Mouse (Mus musculus): ENCODE measurements at regions not wholly inside any gene's neighbourhood (a gene's known extent, or its start where the extent isn't known, plus 50 kb on each side); places are given as distances from the start of the nearest gene placed in this dataset.

- H3K36me3 ChIP-seq (ENCODE audit: control insufficient read depth, insufficient read depth, low read length): no peaks in the 10 kb centered on the region
- H3K9ac ChIP-seq (ENCODE audit: low read length): no peak overlapping the region
- no peak overlapping the region for H3K4me3 ChIP-seq (ENCODE audit: low read depth, low read length)
- DNase-seq (ENCODE audit: low spot score) (no peak), ATAC-seq (replicated peaks; ENCODE audit: low FRiP score) (no peak)
- H3K4me2 ChIP-seq (ENCODE audit: low read depth, low read length, severe bottlenecking): no peak overlapping the region
- no peak overlapping the region for H3K27ac ChIP-seq (ENCODE audit: low read depth, low read length)
- WGBS: 82% methylated on average over 5 of the region's 5 CpGs
- no peaks in the 10 kb centered on the region for H3K27me3 ChIP-seq (ENCODE audit: control insufficient read depth, insufficient read depth, low read length)
- H3K4me1 ChIP-seq (replicated peaks; ENCODE audit: control insufficient read depth, insufficient read depth, low read length): no peaks in the 10 kb centered on the region
- no peaks in the 10 kb centered on the region for H3K9me3 ChIP-seq (ENCODE audit: control insufficient read depth, low read length)
Observed at GRCm38 (mm10) chr12:15681678-15682355, 134.9 kb downstream of the Trib2 start.

DNA sequence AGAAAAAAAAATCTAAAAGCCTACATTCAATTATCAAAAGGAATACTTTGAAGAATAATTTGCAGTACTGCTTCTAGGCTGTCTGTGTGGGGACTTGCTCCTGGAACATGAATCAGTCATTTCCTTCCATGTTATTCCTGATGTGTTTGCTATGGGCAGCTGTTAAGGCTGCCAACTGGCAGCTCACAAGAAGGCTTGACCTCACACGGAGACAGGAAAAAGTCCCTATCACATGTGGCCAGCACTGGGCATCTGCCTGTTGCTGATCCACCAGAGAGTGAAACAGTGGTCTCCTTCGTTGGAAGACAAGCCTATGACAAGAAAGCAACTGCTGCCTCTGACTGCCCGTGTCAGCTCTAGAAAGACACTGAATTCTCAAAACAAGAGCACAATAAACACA is 140.6 kb downstream of the Trib2 start:
- ATAC-seq (replicated peaks; ENCODE audit: low FRiP score): no peak

DNA sequence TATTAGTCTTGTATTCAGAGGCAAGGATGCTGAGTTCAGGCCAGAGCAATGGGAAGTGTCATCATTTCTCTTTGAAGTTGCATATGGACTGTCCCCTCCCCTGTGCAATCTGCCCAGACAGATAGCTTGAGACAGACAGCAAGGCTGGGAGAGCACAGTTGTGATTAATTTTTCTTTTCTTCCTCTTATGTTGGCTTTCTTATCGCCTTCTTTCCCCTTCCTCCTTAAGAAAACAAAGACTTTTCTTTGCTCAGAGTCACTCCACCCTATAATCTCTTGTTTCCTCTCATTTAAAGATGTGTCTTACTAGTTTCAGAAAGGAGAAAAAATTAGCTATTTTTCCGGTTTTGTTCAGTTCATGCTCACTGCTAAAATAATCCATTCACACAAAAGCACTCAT is 157.0 kb downstream of the Trib2 start:
- Histone ChIP-seq H3K36me3 (ENCODE audit: control insufficient read depth, insufficient read depth, low read length) (no peaks in the 10 kb centered on the region), H3K27me3 (ENCODE audit: control insufficient read depth, insufficient read depth, low read length) (no peaks in the 10 kb centered on the region), H3K27ac (ENCODE audit: low read depth, low read length) (no peak overlapping the region), H3K4me3 (ENCODE audit: low read depth, low read length) (no peak overlapping the region), H3K9ac (ENCODE audit: low read length) (no peak overlapping the region), H3K4me1 (replicated peaks; ENCODE audit: control insufficient read depth, insufficient read depth, low read length) (no peaks in the 10 kb centered on the region), H3K9me3 (ENCODE audit: control insufficient read depth, low read length) (no peaks in the 10 kb centered on the region), H3K4me2 (ENCODE audit: low read depth, low read length, severe bottlenecking) (no peak overlapping the region)
- ATAC-seq (replicated peaks; ENCODE audit: low FRiP score) (no peak), DNase-seq (ENCODE audit: low spot score) (no peak)
- WGBS: 82% methylated on average over 2 of the region's 2 CpGs

More for the DNA sequence above, 140.6 kb downstream of the Trib2 start:
- DNase-seq (ENCODE audit: low spot score): no peak
- Histone ChIP-seq H3K9me3 (ENCODE audit: control insufficient read depth, low read length) (no peaks in the 10 kb centered on the region), H3K4me3 (ENCODE audit: low read depth, low read length) (no peak overlapping the region), H3K27me3 (ENCODE audit: control insufficient read depth, insufficient read depth, low read length) (no peaks in the 10 kb centered on the region), H3K4me1 (replicated peaks; ENCODE audit: control insufficient read depth, insufficient read depth, low read length) (no peaks in the 10 kb centered on the region), H3K9ac (ENCODE audit: low read length) (no peak overlapping the region), H3K36me3 (ENCODE audit: control insufficient read depth, insufficient read depth, low read length) (no peaks in the 10 kb centered on the region), H3K4me2 (ENCODE audit: low read depth, low read length, severe bottlenecking) (no peak overlapping the region), H3K27ac (ENCODE audit: low read depth, low read length) (no peak overlapping the region)
- WGBS: 60% methylated on average over 3 of the region's 3 CpGs

- Histone ChIP-seq H3K4me1 (replicated peaks; ENCODE audit: control insufficient read depth, insufficient read depth, low read length) (no peaks in the 10 kb centered on the region), H3K4me2 (ENCODE audit: low read depth, low read length, severe bottlenecking) (no peak overlapping the region), H3K9me3 (ENCODE audit: control insufficient read depth, low read length) (no peaks in the 10 kb centered on the region), H3K36me3 (ENCODE audit: control insufficient read depth, insufficient read depth, low read length) (no peaks in the 10 kb centered on the region), H3K4me3 (ENCODE audit: low read depth, low read length) (no peak overlapping the region), H3K9ac (ENCODE audit: low read length) (no peak overlapping the region), H3K27ac (ENCODE audit: low read depth, low read length) (no peak overlapping the region), H3K27me3 (ENCODE audit: control insufficient read depth, insufficient read depth, low read length) (no peaks in the 10 kb centered on the region)
- DNase-seq (ENCODE audit: low spot score) (no peak), ATAC-seq (replicated peaks; ENCODE audit: low FRiP score) (no peak)
- WGBS: 84% methylated on average over 2 of the region's 2 CpGs
Observed at GRCm38 (mm10) chr12:15659332-15659731, 157.4 kb downstream of the Trib2 start.

DNA sequence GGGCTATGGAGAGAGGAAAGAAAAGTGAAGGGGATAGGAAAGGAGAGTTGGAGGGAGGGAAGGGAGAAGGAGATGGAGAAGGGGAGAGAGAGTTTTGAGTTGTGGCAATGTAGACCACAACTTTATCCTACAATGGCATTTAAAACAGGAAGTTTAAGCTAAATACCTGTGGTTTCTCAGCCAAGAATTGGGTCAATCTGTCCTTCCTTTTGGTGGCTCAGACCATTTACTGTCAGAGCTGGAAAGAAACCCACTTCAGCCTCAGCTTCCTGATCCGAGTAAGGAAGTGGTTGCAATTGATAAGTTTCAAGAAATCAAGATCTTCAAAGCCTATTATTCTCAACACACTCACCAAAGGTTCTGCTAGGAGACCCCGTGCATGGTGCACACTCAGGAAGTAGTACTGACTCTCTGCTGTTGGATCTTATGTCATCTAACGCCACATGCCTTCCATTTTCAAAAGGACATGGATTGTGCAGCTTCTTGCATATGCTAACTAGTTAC is 158.9 kb downstream of the Trib2 start:
- Histone ChIP-seq H3K4me3 (ENCODE audit: low read depth, low read length) (no peak overlapping the region), H3K4me1 (replicated peaks; ENCODE audit: control insufficient read depth, insufficient read depth, low read length) (no peaks in the 10 kb centered on the region), H3K9me3 (ENCODE audit: control insufficient read depth, low read length) (no peaks in the 10 kb centered on the region), H3K36me3 (ENCODE audit: control insufficient read depth, insufficient read depth, low read length) (no peaks in the 10 kb centered on the region), H3K27ac (ENCODE audit: low read depth, low read length) (no peak overlapping the region), H3K27me3 (ENCODE audit: control insufficient read depth, insufficient read depth, low read length) (no peaks in the 10 kb centered on the region), H3K4me2 (ENCODE audit: low read depth, low read length, severe bottlenecking) (no peak overlapping the region), H3K9ac (ENCODE audit: low read length) (no peak overlapping the region)
- ATAC-seq (replicated peaks; ENCODE audit: low FRiP score): no peak
- no peak for DNase-seq (ENCODE audit: low spot score)
- WGBS: 84% methylated on average over 3 of the region's 3 CpGs

- DNase-seq (ENCODE audit: low spot score) (no peak), ATAC-seq (replicated peaks; ENCODE audit: low FRiP score) (no peak)
- Histone ChIP-seq H3K9me3 (ENCODE audit: control insufficient read depth, low read length) (no peaks in the 10 kb centered on the region), H3K36me3 (ENCODE audit: control insufficient read depth, insufficient read depth, low read length) (no peaks in the 10 kb centered on the region), H3K27ac (ENCODE audit: low read depth, low read length) (no peak overlapping the region), H3K4me3 (ENCODE audit: low read depth, low read length) (no peak overlapping the region), H3K4me2 (ENCODE audit: low read depth, low read length, severe bottlenecking) (no peak overlapping the region), H3K9ac (ENCODE audit: low read length) (no peak overlapping the region), H3K27me3 (ENCODE audit: control insufficient read depth, insufficient read depth, low read length) (no peaks in the 10 kb centered on the region), H3K4me1 (replicated peaks; ENCODE audit: control insufficient read depth, insufficient read depth, low read length) (no peaks in the 10 kb centered on the region)
- 92% methylated on average over 4 of the region's 4 CpGs for WGBS
Observed at GRCm38 (mm10) chr12:15654585-15654984, 162.1 kb downstream of the Trib2 start.

DNA sequence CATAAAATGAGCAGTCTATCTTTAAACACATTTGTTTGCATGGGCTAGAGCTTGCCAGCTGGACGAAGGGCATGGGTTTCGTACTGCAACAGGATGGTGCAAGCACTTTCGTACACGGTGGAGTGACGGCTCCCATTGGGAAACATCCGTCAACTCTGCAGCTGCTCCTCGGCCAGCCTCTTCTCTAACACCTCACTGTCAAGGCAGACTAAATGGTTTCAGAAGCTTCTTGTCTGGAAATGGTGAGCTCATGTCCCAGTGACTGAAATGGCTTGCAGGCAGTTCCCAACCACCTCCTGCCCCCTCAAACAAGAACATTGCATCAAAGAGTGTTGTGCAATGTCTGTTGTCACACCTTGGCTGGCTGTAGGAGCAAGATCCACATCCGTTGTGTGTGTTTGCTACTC is 163.4 kb downstream of the Trib2 start:
- 81% methylated on average over 8 of the region's 8 CpGs for WGBS
- DNase-seq (ENCODE audit: low spot score): no peak
- Histone ChIP-seq H3K9me3 (ENCODE audit: control insufficient read depth, low read length) (no peaks in the 10 kb centered on the region), H3K4me3 (ENCODE audit: low read depth, low read length) (no peak overlapping the region), H3K4me1 (replicated peaks; ENCODE audit: control insufficient read depth, insufficient read depth, low read length) (no peaks in the 10 kb centered on the region; the same call in 1 of the 2 replicates), H3K27ac (ENCODE audit: low read depth, low read length) (no peak overlapping the region), H3K27me3 (ENCODE audit: control insufficient read depth, insufficient read depth, low read length) (no peaks in the 10 kb centered on the region), H3K36me3 (ENCODE audit: control insufficient read depth, insufficient read depth, low read length) (no peaks in the 10 kb centered on the region), H3K9ac (ENCODE audit: low read length) (no peak overlapping the region), H3K4me2 (ENCODE audit: low read depth, low read length, severe bottlenecking) (no peak overlapping the region)
- no peak for ATAC-seq (replicated peaks; ENCODE audit: low FRiP score)

GRCm38 (mm10) chr12:15651293-15651692 is 165.4 kb downstream of the Trib2 start:
- Histone ChIP-seq H3K4me3 (ENCODE audit: low read depth, low read length) (no peak overlapping the region), H3K27ac (ENCODE audit: low read depth, low read length) (no peak overlapping the region), H3K4me2 (ENCODE audit: low read depth, low read length, severe bottlenecking) (no peak overlapping the region), H3K36me3 (ENCODE audit: control insufficient read depth, insufficient read depth, low read length) (no peaks in the 10 kb centered on the region), H3K9ac (ENCODE audit: low read length) (no peak overlapping the region), H3K4me1 (replicated peaks; ENCODE audit: control insufficient read depth, insufficient read depth, low read length) (no peaks in the 10 kb centered on the region; the same call in 1 of the 2 replicates), H3K27me3 (ENCODE audit: control insufficient read depth, insufficient read depth, low read length) (no peaks in the 10 kb centered on the region), H3K9me3 (ENCODE audit: control insufficient read depth, low read length) (no peaks in the 10 kb centered on the region)
- ATAC-seq (replicated peaks; ENCODE audit: low FRiP score) (no peak), DNase-seq (ENCODE audit: low spot score) (no peak)
- 92% methylated on average over 2 of the region's 2 CpGs for WGBS

DNA sequence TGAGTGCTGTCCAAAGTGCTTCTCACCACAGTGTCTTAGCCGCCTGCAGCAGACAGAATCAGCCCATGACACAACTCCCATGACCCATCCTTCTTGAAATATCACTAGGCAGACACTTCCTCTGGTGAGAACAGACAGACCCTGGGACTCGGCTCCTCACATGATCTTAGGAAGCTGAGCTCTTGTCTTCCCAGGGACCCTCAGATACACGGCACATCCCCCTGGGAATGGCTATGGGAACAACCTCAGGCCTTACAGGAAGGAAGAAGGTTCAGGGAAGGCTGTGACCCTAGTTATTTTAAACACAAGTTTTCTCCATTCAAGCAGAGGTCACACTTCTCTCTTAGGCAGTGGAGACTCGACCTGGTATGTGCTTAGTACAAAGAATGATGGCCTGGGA is 166.8 kb downstream of the Trib2 start:
- Histone ChIP-seq H3K9me3 (ENCODE audit: control insufficient read depth, low read length) (no peaks in the 10 kb centered on the region), H3K27me3 (ENCODE audit: control insufficient read depth, insufficient read depth, low read length) (no peaks in the 10 kb centered on the region), H3K4me2 (ENCODE audit: low read depth, low read length, severe bottlenecking) (no peak overlapping the region), H3K36me3 (ENCODE audit: control insufficient read depth, insufficient read depth, low read length) (no peaks in the 10 kb centered on the region), H3K4me3 (ENCODE audit: low read depth, low read length) (no peak overlapping the region), H3K9ac (ENCODE audit: low read length) (no peak overlapping the region), H3K4me1 (replicated peaks; ENCODE audit: control insufficient read depth, insufficient read depth, low read length) (no peaks in the 10 kb centered on the region; the same call in 1 of the 2 replicates), H3K27ac (ENCODE audit: low read depth, low read length) (no peak overlapping the region)
- ATAC-seq (replicated peaks; ENCODE audit: low FRiP score): no peak
- 80% methylated on average over 4 of the region's 4 CpGs for WGBS
- no peak for DNase-seq (ENCODE audit: low spot score)
